Mouse (Mus musculus) kidney, postnatal 0 days (tissue): ENCODE measurements at regions not wholly inside any gene's neighbourhood (a gene's known extent, or its start where the extent isn't known, plus 50 kb on each side); places are given as distances from the start of the nearest gene placed in this dataset.

Experiments used
- ATAC-seq: fragments of 200-750 bp; cut with Nextera tagmentation; replicated peaks from 2 replicates; pipeline ENCODE4 v1.8.0; 2017; ENCODE audit warnings: low read depth, moderate number of reproducible peaks, moderate TSS enrichment, moderate library complexity; ENCODE audit not compliant: low FRiP score
- DNase-seq: peaks from one replicate; pipeline ENCODE4 v3.0.0-alpha.2; 2016; ENCODE audit warnings: low spot score
- H3K27ac ChIP-seq: fragments of 300-500 bp; sonication (generic); 2 replicates; pipeline ENCODE4 v1.5.1; 2014; ENCODE audit warnings: mild to moderate bottlenecking
- H3K27me3 ChIP-seq: fragments of 300-500 bp; sonication (generic); 2 replicates; pipeline ENCODE4 v1.6.1; 2014; ENCODE audit warnings: low read length, mixed read lengths; ENCODE audit not compliant: insufficient read depth
- H3K36me3 ChIP-seq: fragments of 300-500 bp; sonication (generic); 2 replicates; pipeline ENCODE4 v1.6.1; 2014; ENCODE audit warnings: low read length, mixed read lengths; ENCODE audit not compliant: insufficient read depth
- H3K4me1 ChIP-seq: fragments of 300-500 bp; sonication (generic); replicated peaks from 2 replicates; pipeline ENCODE4 v1.6.1; 2014; ENCODE audit warnings: antibody characterized with exemption, low read length, mixed read lengths; ENCODE audit not compliant: insufficient read depth
- H3K4me2 ChIP-seq: fragments of 300-500 bp; sonication (generic); 2 replicates; pipeline ENCODE4 v1.6.1; 2014; ENCODE audit warnings: mild to moderate bottlenecking, low read length, moderate library complexity, mixed read lengths
- H3K4me3 ChIP-seq: fragments of 300-500 bp; sonication (generic); replicated peaks from 2 replicates; pipeline ENCODE4 v1.5.1; 2014; ENCODE audit warnings: low read depth, low read length
- H3K9ac ChIP-seq: fragments of 300-500 bp; sonication (generic); 2 replicates; pipeline ENCODE4 v1.6.1; 2014; ENCODE audit warnings: low read depth, low read length
- H3K9me3 ChIP-seq: fragments of 300-500 bp; sonication (generic); replicated peaks from 2 replicates; pipeline ENCODE4 v1.6.1; 2016; ENCODE audit warnings: low read length, inconsistent platforms, mixed read lengths
- CTCF ChIP-seq: IDR thresholded peaks from 2 replicates; pipeline ENCODE4 v1.5.1; 2016; ENCODE audit warnings: antibody characterized with exemption, low read depth, mild to moderate bottlenecking, moderate library complexity
- WGBS: fragments of 180-500 bp; shearing (Covaris S2); extraction: QIAGEN DNeasy Blood & Tissue Kit; methylation state at CpG from one replicate; pipeline ENCODE4 v1.1.7; 2014; 5-methylcytosine and 5-hydroxymethylcytosine counted together

- 78% methylated on average over 5 of the region's 5 CpGs for WGBS
- Histone ChIP-seq H3K9me3 (no peaks in the 10 kb centered on the region; the same call in 1 of the 2 replicates), H3K4me3 (no peak overlapping the region), H3K4me2 (no peak overlapping the region), H3K27ac (no peak overlapping the region), H3K27me3 (no peaks in the 10 kb centered on the region), H3K36me3 (no peaks in the 10 kb centered on the region), H3K4me1 (no peaks in the 10 kb centered on the region), H3K9ac (no peak overlapping the region)
- no peak for ATAC-seq
- no peak for TF ChIP-seq CTCF
- DNase-seq, result no peak
Observed at GRCm38 (mm10) chr3:36284066-36284465, 62.0 kb upstream of the Qrfpr start.

GRCm38 (mm10) chr3:36275502-36275901 lies 53.4 kb upstream of the Qrfpr start:
- Histone ChIP-seq H3K36me3 (no peaks in the 10 kb centered on the region), H3K4me2 (no peak overlapping the region), H3K27ac (no peak overlapping the region), H3K4me3 (no peak overlapping the region), H3K9ac (no peak overlapping the region), H3K4me1 (no peaks in the 10 kb centered on the region), H3K9me3 (no peaks in the 10 kb centered on the region), H3K27me3 (no peaks in the 10 kb centered on the region)
- no peak for DNase-seq
- no peak for ATAC-seq
- WGBS, result 55% methylated on average over 1 of the region's 1 CpGs
- TF ChIP-seq CTCF, result no peak
